ENCODE assay signal across 9 mouse cellular contexts in genomic region chr7:89939497-89940353, GRCm38 (mm10). TPM values are rescaled to one million over a fixed set of nuclear protein-coding genes. Genes with fewer than 3 reads are reported as not detected.
DNase-seq lines count a peak whose midpoint lies in the region; ATAC-seq and TF ChIP-seq lines count a peak whose summit lies in the region.
"Had no signal": no experiment of that assay in that cellular context is flagged by ENCODE, and none has a peak within 500 bp of the region (broad histone marks: within the 10 kb centered on the region; RNA-seq: fewer than 3 reads in every experiment).

No protein-coding gene starts in this region.

- H3K27me3 ChIP-seq in megakaryocyte, embryonic 14.5 days (replicated peaks) = no peaks in the 10 kb centered on the region
- H3K27me3 ChIP-seq in embryonic facial prominence, embryonic 13.5 days = no peaks in the 10 kb centered on the region
- no peaks in the 10 kb centered on the region for H3K27me3 ChIP-seq in intestine, postnatal 0 days (replicated peaks; ENCODE audit: control insufficient read depth, insufficient read depth, low read length)
- H3K27me3 ChIP-seq in stomach, embryonic 14.5 days (ENCODE audit: control insufficient read depth, insufficient read depth, low read length) = no peaks in the 10 kb centered on the region

- DNase-seq in adrenal gland, postnatal 4 days (ENCODE audit: low spot score in 2 of 2) = no peak
- no peak for DNase-seq in left cerebral cortex, adult 11 months (ENCODE audit: low spot score)
- no peak for DNase-seq in gastrocnemius, postnatal 25 days
- DNase-seq: kidney, adult 18-20 months had no signal

- peak overlapping the region; percentile 66 for H3K4me2 ChIP-seq in embryonic facial prominence, embryonic 13.5 days
- peak overlapping the region; percentile 64 for H3K4me2 ChIP-seq in intestine, postnatal 0 days (replicated peaks; ENCODE audit: low read depth)
- H3K4me2 ChIP-seq in stomach, embryonic 14.5 days (replicated peaks; ENCODE audit: low read depth, low read length) = peak overlapping the region; percentile 46

- H3K9ac ChIP-seq in embryonic facial prominence, embryonic 13.5 days = peak overlapping the region; percentile 82
- 0 out of 2 replicates have a peak overlapping the region, but pooled peaks have one; percentile 82 for H3K9ac ChIP-seq in intestine, postnatal 0 days (ENCODE audit: low read depth, low read length)
- 0 out of 2 replicates have a peak overlapping the region, but pooled peaks have one; percentile 76 for H3K9ac ChIP-seq in stomach, embryonic 14.5 days (replicated peaks; ENCODE audit: low read depth, low read length)

- peaks cover 4% of the 10 kb centered on the region for H3K36me3 ChIP-seq in megakaryocyte, embryonic 14.5 days (replicated peaks; ENCODE audit: low read length)
- H3K36me3 ChIP-seq in embryonic facial prominence, embryonic 13.5 days = no peaks in the 10 kb centered on the region
- 0 out of 2 replicates have a peak, but pooled peaks cover 1% of the 10 kb centered on the region for H3K36me3 ChIP-seq in intestine, postnatal 0 days (ENCODE audit: control insufficient read depth, insufficient read depth)
- 0 out of 2 replicates have a peak, but pooled peaks cover 2% of the 10 kb centered on the region for H3K36me3 ChIP-seq in stomach, embryonic 14.5 days (ENCODE audit: control insufficient read depth, insufficient read depth, low read length)

- H3K4me1 ChIP-seq in megakaryocyte, embryonic 14.5 days = peaks cover 18% of the 10 kb centered on the region
- H3K4me1 ChIP-seq in embryonic facial prominence, embryonic 13.5 days = peaks cover 8% of the 10 kb centered on the region
- H3K4me1 ChIP-seq in intestine, postnatal 0 days (replicated peaks; ENCODE audit: control insufficient read depth, insufficient read depth, low read length) = no peaks in the 10 kb centered on the region
- H3K4me1 ChIP-seq in stomach, embryonic 14.5 days (ENCODE audit: control insufficient read depth, insufficient read depth, low read length) = peaks cover 4% of the 10 kb centered on the region; the same call in 1 of the 2 replicates

- H3K9me3 ChIP-seq in megakaryocyte, embryonic 14.5 days = no peaks in the 10 kb centered on the region
- no peaks in the 10 kb centered on the region for H3K9me3 ChIP-seq in embryonic facial prominence, embryonic 13.5 days
- no peaks in the 10 kb centered on the region for H3K9me3 ChIP-seq in intestine, postnatal 0 days (ENCODE audit: control insufficient read depth)
- H3K9me3 ChIP-seq in stomach, embryonic 14.5 days (ENCODE audit: control insufficient read depth, low read depth, low read length) = no peaks in the 10 kb centered on the region

- H3K27ac ChIP-seq in embryonic facial prominence, embryonic 13.5 days = no peak overlapping the region
- no peak overlapping the region for H3K27ac ChIP-seq in intestine, postnatal 0 days (ENCODE audit: low read depth, low read length)
- no peak overlapping the region for H3K27ac ChIP-seq in stomach, embryonic 14.5 days (ENCODE audit: low read length)

- ATAC-seq in megakaryocyte, adult 5-6 weeks (ENCODE audit: poor library complexity, severe bottlenecking) = no peak
- no peak for ATAC-seq in embryonic facial prominence, embryonic 13.5 days (ENCODE audit: insufficient number of reproducible peaks, insufficient read depth, low FRiP score, low TSS enrichment, low read depth)
- ATAC-seq in intestine, postnatal 0 days = no peak
- no peak for ATAC-seq in stomach, embryonic 14.5 days (ENCODE audit: insufficient number of reproducible peaks, insufficient read depth, low FRiP score, low read depth)

- H3K4me3 ChIP-seq in megakaryocyte, embryonic 14.5 days (replicated peaks) = peak overlapping the region; percentile 98
- peak overlapping the region; percentile 87 for H3K4me3 ChIP-seq in embryonic facial prominence, embryonic 13.5 days
- peak overlapping the region; percentile 80 for H3K4me3 ChIP-seq in intestine, postnatal 0 days (ENCODE audit: low read depth, low read length)
- peak overlapping the region; percentile 87 for H3K4me3 ChIP-seq in stomach, embryonic 14.5 days (ENCODE audit: low read depth, low read length)

- no peak for TF ChIP-seq CTCF in intestine, postnatal 0 days (IDR thresholded peaks at IDR 0.05; ENCODE audit: low read depth)

- WGBS in embryonic facial prominence, embryonic 13.5 days = 52% methylated on average over 15 of the region's 15 CpGs
- 43% methylated on average over 15 of the region's 15 CpGs for WGBS in intestine, postnatal 0 days
- 50% methylated on average over 15 of the region's 15 CpGs for WGBS in stomach, embryonic 14.5 days

RNA-seq across cellular contexts. Expression of gene Hikeshi, which starts 1.3 kb away (rescaled TPM):
- polyA plus RNA-seq in megakaryocyte, embryonic 14.5 days (2012; ENCODE audit: insufficient read depth, low replicate concordance) = 13.0 and 27.7 TPM in 2 replicates
- total RNA-seq in megakaryocyte, adult 5-6 weeks (2015) = 52.8 and 57.4 TPM in 2 replicates
- 62.7 and 90.2 TPM in 2 replicates for total RNA-seq in megakaryocyte, adult 5-6 weeks (2017)
- polyA plus RNA-seq in embryonic facial prominence, embryonic 13.5 days (2015; fragmentation: Nextera tagmentation; extraction: Ambion mirVana) = 132 TPM in 2 replicates
- 60.5 and 63.9 TPM in 2 replicates for polyA plus RNA-seq in intestine, postnatal 0 days (2015; fragmentation: Nextera tagmentation; extraction: Ambion mirVana)
- polyA plus RNA-seq in stomach, embryonic 14.5 days (2014; fragmentation: Nextera tagmentation; extraction: Ambion mirVana) = 122 and 127 TPM in 2 replicates
- total RNA-seq in adrenal gland, postnatal 4 days (2021) = 10 to 100 TPM; 59.3 to 61.1 TPM
- 100 to 1,000 TPM in 1 of 2 experiments, 10 to 100 TPM in 1; 87.6 to 108 TPM for total RNA-seq in gastrocnemius, postnatal 25 days (2021)

RNA-seq across cellular contexts. Expression of gene Ccdc81, which starts 36.3 kb away (rescaled TPM):
- polyA plus RNA-seq in megakaryocyte, embryonic 14.5 days (2012; ENCODE audit: insufficient read depth, low replicate concordance) = not detected in 2 replicates
- not detected in 2 replicates for total RNA-seq in megakaryocyte, adult 5-6 weeks (2015)
- 0.04 TPM in 1 of 2 replicates, not detected in the other for total RNA-seq in megakaryocyte, adult 5-6 weeks (2017)
- 0.23 and 0.31 TPM in 2 replicates for polyA plus RNA-seq in embryonic facial prominence, embryonic 13.5 days (2015; fragmentation: Nextera tagmentation; extraction: Ambion mirVana)
- polyA plus RNA-seq in intestine, postnatal 0 days (2015; fragmentation: Nextera tagmentation; extraction: Ambion mirVana) = 0.04 and 0.08 TPM in 2 replicates
- polyA plus RNA-seq in stomach, embryonic 14.5 days (2014; fragmentation: Nextera tagmentation; extraction: Ambion mirVana) = 0.20 TPM in 1 of 2 replicates, not detected in the other
- total RNA-seq in adrenal gland, postnatal 4 days (2021) = under 1 TPM; 0.25 to 0.28 TPM
- not detected for total RNA-seq in gastrocnemius, postnatal 25 days (2021)

RNA-seq across cellular contexts. Expression of gene Eed, which starts 41.1 kb away (rescaled TPM):
- 23.9 and 39.5 TPM in 2 replicates for polyA plus RNA-seq in megakaryocyte, embryonic 14.5 days (2012; ENCODE audit: insufficient read depth, low replicate concordance)
- total RNA-seq in megakaryocyte, adult 5-6 weeks (2015) = 126 and 156 TPM in 2 replicates
- total RNA-seq in megakaryocyte, adult 5-6 weeks (2017) = 114 and 124 TPM in 2 replicates
- 78.6 and 86.0 TPM in 2 replicates for polyA plus RNA-seq in embryonic facial prominence, embryonic 13.5 days (2015; fragmentation: Nextera tagmentation; extraction: Ambion mirVana)
- 33.7 and 35.1 TPM in 2 replicates for polyA plus RNA-seq in intestine, postnatal 0 days (2015; fragmentation: Nextera tagmentation; extraction: Ambion mirVana)
- polyA plus RNA-seq in stomach, embryonic 14.5 days (2014; fragmentation: Nextera tagmentation; extraction: Ambion mirVana) = 75.9 and 78.8 TPM in 2 replicates
- total RNA-seq in adrenal gland, postnatal 4 days (2021) = 10 to 100 TPM; 69.7 to 77.9 TPM
- total RNA-seq in gastrocnemius, postnatal 25 days (2021) = 10 to 100 TPM; 21.7 to 30.8 TPM
